Mouse (Mus musculus): ENCODE data around the gene Rtl5. TPM values are rescaled to one million over a fixed set of nuclear protein-coding genes. Genes with fewer than 3 reads are reported as not detected.

The Rtl5 gene
- polyA plus RNA-seq, 1 experiment from 2014 or later = 8.5 TPM

DNA sequence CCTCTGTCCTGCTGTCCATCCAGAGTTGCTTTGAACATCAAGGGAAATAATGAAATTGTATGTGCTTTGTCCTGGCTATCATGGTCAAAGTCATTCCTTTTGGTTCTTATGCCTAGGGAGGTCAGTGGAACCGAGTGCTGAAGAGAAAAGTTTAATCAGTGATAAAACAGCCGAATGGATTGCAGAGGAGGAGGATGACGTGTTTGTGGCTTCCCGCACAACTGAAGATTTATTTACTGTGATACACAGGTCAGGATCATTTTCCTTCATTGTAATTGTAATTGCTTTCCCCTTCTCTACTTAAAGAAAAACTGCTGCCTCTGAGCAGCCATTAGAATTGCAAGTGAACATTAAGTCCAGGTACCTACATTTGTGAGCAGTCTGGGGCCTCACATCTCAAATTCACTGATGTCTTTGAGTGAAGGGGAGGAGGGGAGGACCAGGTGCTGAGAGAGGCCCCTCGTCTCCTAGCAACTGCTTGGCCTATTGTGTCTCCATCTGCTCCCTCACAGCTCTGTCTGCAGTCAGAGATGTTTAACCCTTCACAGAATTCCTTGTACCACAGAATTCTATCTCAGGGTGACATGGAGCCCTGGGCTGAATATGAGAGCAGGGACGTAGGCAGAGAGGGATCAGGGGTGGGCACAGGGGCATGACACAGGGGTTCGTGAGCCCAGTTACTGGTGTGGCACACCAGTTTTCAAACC lies 10.6 kb upstream of the Rtl5 start:
- no peak for ATAC-seq
- CTCF ChIA-PET = interaction anchor here (1.1 kb wide), 1 partner anchor 28 kb away, joined by 3 read pairs; no protein-coding TSS in a partner anchor

GRCm38 (mm10) chrX:102081076-102081475 lies 10.0 kb upstream of the Rtl5 start:
- ChIA-PET CTCF (no interaction called here), POLR2A (no interaction called here)
- no peak for TF ChIP-seq CTCF (IDR thresholded peaks at IDR 0.05)
- no peak for ATAC-seq
- in situ Hi-C loops (cut with MboI; ENCODE audit: low pct_unique_long_range_greater_than_20kb) = no loop called here
- peaks cover 17% of the 10 kb centered on the region for H3K27me3 ChIP-seq
- no peak for DNase-seq (ENCODE audit: low read depth, low spot score)

More for the DNA sequence above, 10.6 kb upstream of the Rtl5 start:
- no peak for TF ChIP-seq CTCF (IDR thresholded peaks at IDR 0.05)
- no peak for DNase-seq (ENCODE audit: low read depth, low spot score)
- in situ Hi-C loops (cut with MboI; ENCODE audit: low pct_unique_long_range_greater_than_20kb) = no loop called here
- POLR2A ChIA-PET = no interaction called here
- H3K27me3 ChIP-seq = peaks cover 12% of the 10 kb centered on the region

- H3K27me3 ChIP-seq = peaks cover 18% of the 10 kb centered on the region
- in situ Hi-C loops (cut with MboI; ENCODE audit: low pct_unique_long_range_greater_than_20kb) = loop anchor here (5.0 kb wide), 1 partner anchor 40 kb away; the partner anchor contains the start of gene Pin4
- DNase-seq (ENCODE audit: low read depth, low spot score) (peak; percentile 43), ATAC-seq (peak; percentile 31)
- POLR2A ChIA-PET = no interaction called here
- no peak for TF ChIP-seq CTCF (IDR thresholded peaks at IDR 0.05)
- CTCF ChIA-PET = interaction anchor here (1.0 kb wide), 1 partner anchor 10 kb away, joined by 4 read pairs; no protein-coding TSS in a partner anchor
Observed at GRCm38 (mm10) chrX:102076886-102077765, 6.0 kb upstream of the Rtl5 start.

GRCm38 (mm10) chrX:102075158-102075557 lies 4.1 kb upstream of the Rtl5 start:
- ATAC-seq (no peak), DNase-seq (ENCODE audit: low read depth, low spot score) (no peak)
- H3K27me3 ChIP-seq = peaks cover 18% of the 10 kb centered on the region
- in situ Hi-C loops (cut with MboI; ENCODE audit: low pct_unique_long_range_greater_than_20kb) = loop anchor here (5.0 kb wide), 1 partner anchor 42 kb away; the partner anchor contains the start of gene Pin4
- ChIA-PET CTCF (no interaction called here), POLR2A (no interaction called here)
- no peak for TF ChIP-seq CTCF (IDR thresholded peaks at IDR 0.05)

DNA sequence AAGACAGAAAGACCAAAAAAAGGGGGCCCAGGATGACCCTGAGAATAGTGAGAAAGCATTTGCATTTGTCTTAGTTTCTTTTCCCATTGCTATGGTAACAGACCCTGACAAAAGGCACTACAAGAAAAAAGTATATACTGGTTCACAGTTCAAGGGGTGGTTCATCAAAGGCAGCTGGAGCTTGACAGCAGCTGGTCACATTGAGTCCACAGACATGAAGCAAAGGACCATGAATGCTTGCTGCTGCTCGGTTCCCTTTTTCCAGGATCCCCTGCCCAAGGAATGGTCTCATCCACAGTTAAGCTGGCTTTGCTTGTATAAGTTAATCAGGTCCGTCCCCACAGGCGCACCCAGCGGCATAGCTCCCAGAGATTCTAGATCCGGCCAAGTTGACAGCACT lies 3.3 kb upstream of the Rtl5 start:
- ChIA-PET CTCF (no interaction called here), POLR2A (no interaction called here)
- H3K27me3 ChIP-seq = peaks cover 14% of the 10 kb centered on the region
- no peak for ATAC-seq
- no peak for DNase-seq (ENCODE audit: low read depth, low spot score)
- no peak for TF ChIP-seq CTCF (IDR thresholded peaks at IDR 0.05)
- in situ Hi-C loops (cut with MboI; ENCODE audit: low pct_unique_long_range_greater_than_20kb) = no loop called here

DNA sequence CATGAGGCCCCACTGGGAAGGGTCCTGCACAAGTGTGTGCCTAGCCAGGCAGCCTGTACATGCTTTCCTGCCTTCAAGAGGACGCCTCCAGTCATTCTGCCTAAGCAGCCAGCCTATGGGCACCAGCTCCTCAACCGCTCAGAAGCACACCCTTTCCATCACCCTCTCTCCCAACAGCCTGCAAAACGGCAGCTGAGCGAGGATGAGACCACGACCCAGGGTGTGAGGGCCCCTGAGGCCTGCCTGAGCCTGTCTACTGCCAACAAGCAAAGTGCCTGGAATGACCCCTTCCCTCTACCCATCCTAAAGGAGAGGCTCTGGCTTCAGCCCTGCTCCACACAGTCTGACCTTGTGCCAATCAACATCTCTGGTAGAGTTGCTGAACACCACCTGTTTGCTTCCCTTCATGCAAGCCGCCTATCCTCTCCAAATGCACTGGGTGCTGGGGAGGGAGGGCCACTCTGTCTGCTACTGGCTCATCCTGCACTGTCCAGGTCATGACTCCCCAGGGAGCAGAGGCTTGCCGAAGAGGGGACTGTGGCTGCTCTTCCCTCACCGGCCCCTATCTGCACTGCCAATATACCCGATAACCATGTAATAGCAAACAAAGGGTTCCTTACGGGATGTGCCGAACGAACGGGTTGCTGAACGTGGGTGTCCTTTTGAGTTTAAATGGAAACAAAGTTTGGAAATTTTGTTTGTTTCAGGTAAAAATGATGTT lies 2.7 kb upstream of the Rtl5 start:
- DNase-seq (ENCODE audit: low read depth, low spot score) = no peak
- CTCF ChIA-PET = no interaction called here
- no peak for ATAC-seq
- peaks cover 17% of the 10 kb centered on the region for H3K27me3 ChIP-seq
- POLR2A ChIA-PET = interaction anchor here (0.6 kb wide), 1 partner anchor 387 kb away, joined by 4 read pairs; no protein-coding TSS in a partner anchor
- in situ Hi-C loops (cut with MboI; ENCODE audit: low pct_unique_long_range_greater_than_20kb) = no loop called here
- no peak for TF ChIP-seq CTCF (IDR thresholded peaks at IDR 0.05)

- in situ Hi-C loops (cut with MboI; ENCODE audit: low pct_unique_long_range_greater_than_20kb) = no loop called here
- ATAC-seq = no peak
- no peak for TF ChIP-seq CTCF (IDR thresholded peaks at IDR 0.05)
- POLR2A ChIA-PET = interaction anchor here (0.6 kb wide), 2 partner anchors 262 to 1892 kb away, joined by 3 to 4 read pairs; no protein-coding TSS in a partner anchor
- CTCF ChIA-PET = interaction anchor here (1.2 kb wide), 1 partner anchor 117 kb away, joined by 4 read pairs; no protein-coding TSS in a partner anchor
- no peak for DNase-seq (ENCODE audit: low read depth, low spot score)
- peaks cover 16% of the 10 kb centered on the region for H3K27me3 ChIP-seq
Observed at GRCm38 (mm10) chrX:102071517-102071916, 413 bp upstream of the Rtl5 start.

- in situ Hi-C loops (cut with MboI; ENCODE audit: low pct_unique_long_range_greater_than_20kb) = no loop called here
- CTCF ChIA-PET = no interaction called here
- DNase-seq (ENCODE audit: low read depth, low spot score) (no peak), ATAC-seq (no peak)
- TF ChIP-seq CTCF (IDR thresholded peaks at IDR 0.05) = no peak
- POLR2A ChIA-PET = no interaction called here
- peaks cover 12% of the 10 kb centered on the region for H3K27me3 ChIP-seq
Observed at GRCm38 (mm10) chrX:102068811-102069540, 2.1 kb downstream of the Rtl5 start.

DNA sequence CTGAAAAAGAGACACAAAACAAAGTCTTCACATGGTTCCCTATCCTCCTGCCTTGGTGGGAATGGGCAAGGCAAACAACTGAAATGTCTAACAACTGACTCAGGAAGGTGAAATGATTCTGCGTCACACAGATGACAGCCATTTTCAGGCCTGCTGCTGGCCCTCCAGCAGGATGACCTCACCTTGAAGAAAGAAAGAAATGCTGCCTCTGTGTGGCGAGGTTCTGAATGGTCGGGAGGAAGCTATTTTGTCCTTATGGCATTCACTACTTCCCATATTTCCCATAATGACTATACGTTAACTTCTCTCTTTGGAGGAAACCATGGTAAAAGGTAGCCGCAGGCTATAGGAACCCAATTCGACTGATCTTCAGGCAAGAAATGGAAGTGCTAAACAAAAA lies 4.0 kb downstream of the Rtl5 start:
- ATAC-seq = no peak
- CTCF ChIA-PET = interaction anchor here (0.9 to 2.4 kb wide), 7 partner anchors 10 to 139 kb away, joined by 3 to 11 read pairs (median 4); no protein-coding TSS in a partner anchor
- in situ Hi-C loops (cut with MboI; ENCODE audit: low pct_unique_long_range_greater_than_20kb) = no loop called here
- DNase-seq (ENCODE audit: low read depth, low spot score) = no peak
- POLR2A ChIA-PET = no interaction called here
- no peak for TF ChIP-seq CTCF (IDR thresholded peaks at IDR 0.05)
- peaks cover 3% of the 10 kb centered on the region for H3K27me3 ChIP-seq

DNA sequence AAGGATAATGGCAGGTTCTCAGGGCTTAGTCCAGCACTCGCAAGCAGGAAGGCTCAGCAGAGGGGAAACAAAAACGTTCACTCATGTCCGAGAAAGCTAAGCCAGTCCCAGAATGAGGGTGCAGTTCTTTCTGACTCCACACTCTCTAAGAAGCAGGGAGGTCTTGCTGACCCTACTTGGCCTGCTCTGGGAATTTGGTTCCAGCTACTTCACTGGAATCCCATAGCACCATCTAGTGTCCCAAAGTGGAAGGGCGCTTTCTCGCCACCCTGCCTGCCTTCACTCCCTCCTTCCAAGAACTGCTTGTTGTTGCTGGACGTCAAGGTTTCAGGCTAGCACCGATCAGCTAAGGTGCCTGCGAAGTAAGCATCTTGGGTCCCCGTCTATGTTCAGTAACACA lies 5.0 kb downstream of the Rtl5 start:
- in situ Hi-C loops (cut with MboI; ENCODE audit: low pct_unique_long_range_greater_than_20kb) = no loop called here
- H3K27me3 ChIP-seq = peaks cover 3% of the 10 kb centered on the region
- no peak for DNase-seq (ENCODE audit: low read depth, low spot score)
- no peak for ATAC-seq
- ChIA-PET CTCF (interaction anchor here (0.9 to 2.4 kb wide), 11 partner anchors 14 to 138 kb away, joined by 3 to 11 read pairs (median 4); no protein-coding TSS in a partner anchor), POLR2A (no interaction called here)
- TF ChIP-seq CTCF (IDR thresholded peaks at IDR 0.05) = no peak

All from Patski (cell line).